Mouse (Mus musculus): ENCODE measurements around the gene Set. TPM values are rescaled to one million over a fixed set of nuclear protein-coding genes. Genes with fewer than 3 reads are reported as not detected.
A peak's percentile ranks its signal among the peaks of the same experiment; 100 is the strongest.

Gene Set
- 100 to 1,000 TPM; 171 to 197 TPM for total RNA-seq (2021)
- long read RNA-seq, experiment 1, transcript Set-202 (8 exons, 2,824 nt), result minor isoform, 6 of 119 reads
- long read RNA-seq, experiment 1, transcript Set-201 (8 exons, 2,834 nt), result major isoform, 95 of 119 reads
- long read RNA-seq, experiment 1, partial matches to known transcripts, result 3 of 119 reads
- long read RNA-seq, experiment 1, other reads (novel, unspliced or antisense), result 15 of 119 reads
- long read RNA-seq, experiment 2, transcript Set-201 (8 exons, 2,834 nt), result major isoform, 130 of 154 reads
- long read RNA-seq, experiment 2, partial matches to known transcripts, result 6 of 154 reads
- long read RNA-seq, experiment 2, other reads (novel, unspliced or antisense), result 12 of 154 reads

DNA sequence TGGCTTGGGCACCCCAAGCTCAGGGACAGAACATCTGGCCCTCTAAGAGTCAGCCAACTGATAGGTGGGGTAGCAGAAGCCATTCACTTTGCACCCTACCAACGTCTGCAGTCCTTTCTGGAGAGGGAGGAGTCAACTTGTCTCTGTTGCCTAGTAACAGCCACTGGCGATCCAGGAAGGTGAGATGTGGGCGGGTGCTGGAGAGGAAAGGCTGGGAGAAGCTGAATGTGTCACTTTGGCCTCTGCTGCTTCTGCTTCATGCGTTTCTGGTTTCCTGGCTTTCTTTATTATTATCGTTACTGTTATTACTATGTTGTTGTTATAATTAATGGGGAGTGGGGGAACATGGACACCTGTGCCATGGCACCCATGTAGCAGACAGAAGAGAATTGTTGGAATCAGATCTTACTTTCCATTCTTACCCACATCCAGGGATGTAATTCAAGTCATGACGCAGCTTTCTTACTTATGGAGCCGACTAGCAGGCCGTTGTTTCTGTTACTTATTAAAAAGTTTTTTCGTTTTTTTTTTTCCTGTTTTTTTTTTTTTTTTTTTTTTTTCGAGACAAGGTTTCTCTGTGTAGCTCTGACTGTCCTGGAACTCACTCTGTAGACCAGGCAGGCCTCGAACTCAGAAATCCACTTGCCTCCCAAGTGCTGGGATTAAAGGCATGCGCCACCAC is at the start of gene Set:
TSS of gene Set (plus strand) at position 156 of the 682 bp plus-strand sequence.
- no peak within 1 kb of the TSS for H3K27ac ChIP-seq
- DNase-seq (ENCODE audit: low spot score in 2 of 2), result no peak
- no peak for TF ChIP-seq CTCF (conservative IDR thresholded peaks at IDR 0.05)
- no peak within 1 kb of the TSS for H3K4me3 ChIP-seq

DNA sequence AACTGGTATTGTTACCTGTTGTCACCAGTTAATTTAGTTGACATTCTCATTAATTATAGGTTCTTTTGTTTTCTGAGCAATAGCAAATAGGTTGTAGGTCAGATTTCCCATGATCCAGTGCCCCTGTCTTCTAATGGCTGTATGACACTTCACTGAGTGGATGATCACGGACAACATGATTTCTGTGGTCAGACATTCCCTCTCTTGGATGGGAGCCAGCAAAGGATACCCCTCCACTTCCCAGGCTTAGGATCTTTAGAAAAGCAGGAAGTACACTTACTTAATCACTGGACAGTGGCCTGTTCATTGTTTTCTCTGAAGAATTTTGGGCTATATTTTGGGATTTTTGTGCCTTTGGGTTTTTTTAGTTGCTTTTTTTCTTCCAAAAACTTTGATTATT is 48.1 kb upstream of the Set start:
- 0 out of 2 replicates have a peak, but pooled peaks have one; percentile 10 for TF ChIP-seq CTCF (conservative IDR thresholded peaks at IDR 0.05)
- no peak for DNase-seq (ENCODE audit: low spot score in 2 of 2)
- Histone ChIP-seq H3K27ac (no peak overlapping the region), H3K4me3 (no peak overlapping the region)

DNA sequence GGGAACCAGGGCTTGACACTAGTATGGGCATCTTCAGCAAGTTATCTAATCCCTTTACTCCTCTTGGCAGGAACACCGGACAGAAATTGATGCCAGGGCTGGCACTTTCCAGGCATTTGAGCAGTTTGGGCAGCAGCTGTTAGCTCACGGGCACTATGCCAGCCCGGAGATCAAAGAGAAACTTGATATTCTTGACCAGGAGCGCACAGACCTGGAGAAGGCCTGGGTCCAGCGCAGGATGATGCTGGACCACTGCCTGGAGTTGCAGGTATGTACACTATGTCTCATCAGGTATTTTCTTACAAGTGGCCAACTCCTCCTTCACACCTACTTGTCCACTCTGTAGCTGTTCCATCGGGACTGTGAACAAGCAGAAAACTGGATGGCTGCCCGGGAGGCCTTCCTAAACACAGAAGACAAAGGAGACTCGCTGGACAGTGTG is 46.3 kb upstream of the Set start:
- no peak for TF ChIP-seq CTCF (conservative IDR thresholded peaks at IDR 0.05)
- no peak for DNase-seq (ENCODE audit: low spot score in 2 of 2)
- H3K27ac ChIP-seq, result peak overlapping the region; percentile 68; the same call in 1 of the 2 replicates

DNA sequence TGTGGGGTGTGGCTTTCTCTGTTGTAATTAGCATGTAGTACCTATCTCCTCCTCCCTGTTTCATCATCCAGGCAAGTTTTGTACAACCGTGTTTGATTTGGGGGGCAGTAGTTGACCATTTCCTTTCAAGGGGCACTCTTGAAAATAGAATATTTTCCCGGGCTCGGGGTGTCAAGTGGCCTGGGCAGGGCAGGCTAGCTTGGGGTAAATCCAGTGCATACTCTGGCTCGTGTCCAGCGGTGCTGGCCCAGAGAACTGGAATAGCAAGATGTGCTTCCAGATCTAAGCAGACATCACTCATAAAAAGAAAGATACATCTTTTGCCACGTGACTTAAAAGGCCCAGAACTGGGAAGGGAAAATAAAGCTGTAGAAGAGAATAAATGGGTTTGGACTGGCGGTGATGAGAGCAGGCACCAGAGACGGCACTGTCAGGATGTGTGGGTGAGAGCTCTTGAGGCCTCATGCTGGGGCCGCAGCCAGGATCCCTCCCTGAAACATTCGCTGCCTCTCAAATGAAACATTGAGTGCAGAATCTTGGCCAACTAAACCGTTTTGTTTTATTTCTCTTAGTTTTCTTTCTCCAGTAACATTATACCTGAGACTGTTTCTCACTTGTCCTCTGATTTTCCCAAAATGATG is 42.7 kb upstream of the Set start:
- DNase-seq (ENCODE audit: low spot score in 2 of 2), result peak in 1 of 2 experiments; percentile 37
- Histone ChIP-seq H3K4me3 (no peak overlapping the region), H3K27ac (peak overlapping the region; percentile 54; the same call in 1 of the 2 replicates)
- no peak for TF ChIP-seq CTCF (conservative IDR thresholded peaks at IDR 0.05)

More for the DNA sequence above, 46.3 kb upstream of the Set start:
- no peak overlapping the region for H3K4me3 ChIP-seq

DNA sequence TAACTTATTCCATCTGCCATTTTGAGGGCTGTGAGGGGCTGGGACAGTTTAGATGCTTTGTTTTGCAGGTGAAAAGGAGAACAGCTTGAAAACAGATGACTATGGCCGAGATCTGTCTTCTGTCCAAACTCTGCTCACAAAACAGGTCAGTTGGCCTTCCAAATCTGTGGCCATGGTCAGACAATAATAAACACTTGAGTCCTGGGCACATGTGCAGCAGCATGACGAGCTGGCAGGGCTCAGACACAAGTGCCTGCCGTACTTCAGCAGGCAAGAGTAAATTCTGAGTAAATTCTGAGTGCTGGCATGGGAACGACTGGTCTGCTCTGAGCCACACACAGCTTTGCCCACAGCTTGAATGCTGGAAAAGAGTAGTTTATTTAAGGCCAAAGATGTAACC is 31.7 kb upstream of the Set start:
- Histone ChIP-seq H3K4me3 (no peak overlapping the region), H3K27ac (0 out of 2 replicates have a peak overlapping the region, but pooled peaks have one; percentile 19)
- no peak for DNase-seq (ENCODE audit: low spot score in 2 of 2)
- TF ChIP-seq CTCF (conservative IDR thresholded peaks at IDR 0.05), result no peak

DNA sequence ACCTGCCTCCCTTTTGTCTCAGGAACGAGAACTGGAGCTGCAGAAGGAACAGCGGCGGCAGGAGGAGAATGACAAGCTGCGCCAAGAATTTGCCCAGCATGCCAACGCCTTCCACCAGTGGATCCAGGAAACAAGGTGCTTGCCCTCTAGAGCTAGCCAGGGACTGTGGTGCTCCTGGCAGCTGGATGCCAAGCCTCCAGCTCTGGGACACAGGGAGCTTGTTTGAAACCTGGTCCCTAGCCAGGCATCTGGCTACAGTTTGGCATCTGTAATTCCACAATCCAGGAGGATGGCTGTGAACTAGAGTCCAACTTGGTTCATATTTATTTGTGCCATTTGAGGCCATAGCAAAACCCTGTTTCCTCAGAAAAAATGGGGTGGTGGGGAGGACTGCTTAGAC is 30.2 kb upstream of the Set start:
- Histone ChIP-seq H3K27ac (peak overlapping the region; percentile 43; the same call in 1 of the 2 replicates), H3K4me3 (no peak overlapping the region)
- no peak for TF ChIP-seq CTCF (conservative IDR thresholded peaks at IDR 0.05)
- no peak for DNase-seq (ENCODE audit: low spot score in 2 of 2)

DNA sequence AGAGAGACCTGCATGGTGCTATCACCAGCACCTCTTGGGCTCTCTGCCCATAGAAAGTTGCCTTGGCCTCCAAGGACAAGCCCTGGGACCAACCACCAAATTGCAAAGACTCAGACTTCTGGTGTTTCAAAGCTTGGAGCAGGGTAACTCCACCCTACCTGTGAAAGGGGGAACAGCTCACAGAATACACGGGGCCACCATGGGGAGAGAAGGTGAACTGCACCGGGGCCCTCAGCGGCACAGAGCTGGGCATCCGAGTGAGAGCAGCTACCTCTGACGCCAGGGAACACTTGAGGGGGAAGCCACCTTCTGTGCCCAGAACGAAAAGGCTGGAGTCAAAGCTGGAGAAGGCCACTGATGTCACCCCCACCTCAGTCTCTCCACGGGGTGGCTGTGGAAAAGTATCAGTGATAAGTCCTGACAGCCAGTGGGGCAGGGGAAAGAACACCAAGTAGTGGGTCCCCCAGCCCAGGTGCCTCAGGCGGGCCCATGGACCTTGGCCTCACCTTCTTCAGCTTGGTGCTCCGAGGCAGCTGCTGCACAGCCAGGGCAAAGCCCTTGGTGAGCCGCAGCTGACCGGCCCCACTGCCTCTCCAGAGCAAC is 24.8 kb upstream of the Set start:
- no peak for DNase-seq (ENCODE audit: low spot score in 2 of 2)
- TF ChIP-seq CTCF (conservative IDR thresholded peaks at IDR 0.05), result peak; percentile 73
- H3K27ac ChIP-seq, result peak overlapping the region; percentile 64; the same call in 1 of the 2 replicates
- no peak overlapping the region for H3K4me3 ChIP-seq

DNA sequence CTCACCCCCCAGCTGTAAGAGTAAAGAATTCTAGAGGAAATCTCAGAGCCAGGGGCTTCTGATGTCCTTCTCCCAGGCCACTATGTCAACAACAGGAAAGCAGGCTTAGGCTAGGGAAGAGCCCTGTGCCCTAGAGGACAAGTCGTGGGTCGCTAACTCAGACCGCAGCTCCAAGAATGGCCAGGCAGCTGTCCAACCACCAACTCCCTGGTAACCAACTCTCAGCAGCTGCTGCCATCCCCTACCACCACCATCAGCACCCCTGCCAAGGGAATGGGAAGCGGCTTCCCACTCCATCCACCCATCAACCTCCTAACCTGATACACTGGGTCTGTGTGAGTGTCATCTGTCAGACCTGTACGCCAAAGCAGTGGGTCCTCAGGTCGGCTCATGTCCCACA is 24.2 kb upstream of the Set start:
- TF ChIP-seq CTCF (conservative IDR thresholded peaks at IDR 0.05), result no peak
- Histone ChIP-seq H3K4me3 (no peak overlapping the region), H3K27ac (peak overlapping the region; percentile 64; the same call in 1 of the 2 replicates)
- no peak for DNase-seq (ENCODE audit: low spot score in 2 of 2)

DNA sequence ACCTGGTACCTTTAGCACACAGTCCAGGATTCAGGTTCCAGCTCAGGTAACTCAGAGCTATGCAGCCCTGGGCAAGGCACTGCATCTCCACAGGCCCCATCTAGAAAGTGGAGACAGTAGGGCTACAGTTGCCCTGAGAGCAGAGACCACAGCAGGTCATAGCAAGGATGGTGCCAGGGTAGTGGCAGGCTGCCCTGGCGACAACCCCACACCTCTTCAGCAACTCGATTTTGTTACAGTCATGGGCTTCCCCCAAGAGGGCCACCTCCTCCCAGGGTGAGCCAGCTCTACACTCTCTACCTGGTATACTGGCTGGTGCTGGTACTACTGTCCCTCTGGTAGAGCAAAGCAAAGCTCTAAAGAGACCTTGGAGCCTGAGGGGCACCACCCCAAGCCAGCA is 19.4 kb upstream of the Set start:
- no peak for TF ChIP-seq CTCF (conservative IDR thresholded peaks at IDR 0.05)
- no peak overlapping the region for H3K4me3 ChIP-seq
- no peak for DNase-seq (ENCODE audit: low spot score in 2 of 2)
- no peak overlapping the region for H3K27ac ChIP-seq

DNA sequence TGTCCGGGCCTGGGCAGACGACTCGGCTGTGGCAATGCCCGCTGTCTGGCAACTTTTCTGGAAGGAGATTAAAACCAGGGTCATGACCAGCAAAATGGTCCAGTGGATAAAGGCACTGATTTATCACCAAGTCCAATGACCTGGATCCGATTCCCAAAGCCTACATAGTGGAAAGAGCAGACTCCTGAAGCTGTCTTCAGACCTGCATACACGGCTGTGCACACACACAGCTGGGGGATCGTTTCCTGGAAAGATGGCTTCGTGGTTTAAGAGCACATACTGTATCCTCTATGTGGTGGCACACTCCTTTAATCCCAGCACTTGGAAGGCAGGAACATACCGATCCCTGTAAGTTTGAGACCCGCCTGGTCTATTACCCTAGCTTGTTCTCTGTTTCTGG is 18.8 kb upstream of the Set start:
- H3K27ac ChIP-seq, result no peak overlapping the region
- no peak overlapping the region for H3K4me3 ChIP-seq
- no peak for DNase-seq (ENCODE audit: low spot score in 2 of 2)
- TF ChIP-seq CTCF (conservative IDR thresholded peaks at IDR 0.05), result no peak

DNA sequence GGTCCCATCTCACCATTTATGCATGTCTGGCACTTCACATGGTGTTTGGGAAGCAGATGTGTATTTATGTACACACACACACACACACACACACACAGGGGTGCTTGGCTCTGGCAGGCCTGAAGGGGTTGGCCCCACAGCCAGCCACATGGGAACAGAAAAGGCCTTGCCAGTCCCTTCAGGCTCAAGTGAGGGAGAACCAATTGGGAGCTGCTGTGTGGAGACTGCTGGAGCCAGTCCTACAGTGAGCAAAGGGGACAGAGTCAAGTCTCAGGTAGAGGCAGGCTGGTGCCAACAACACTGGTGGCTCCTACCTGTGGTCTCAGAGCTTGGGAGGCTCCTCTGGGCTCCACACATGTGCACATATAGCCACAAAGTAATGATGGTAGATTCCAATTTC is 17.5 kb upstream of the Set start:
- Histone ChIP-seq H3K4me3 (no peak overlapping the region), H3K27ac (no peak overlapping the region)
- no peak for TF ChIP-seq CTCF (conservative IDR thresholded peaks at IDR 0.05)
- DNase-seq (ENCODE audit: low spot score in 2 of 2), result no peak

DNA sequence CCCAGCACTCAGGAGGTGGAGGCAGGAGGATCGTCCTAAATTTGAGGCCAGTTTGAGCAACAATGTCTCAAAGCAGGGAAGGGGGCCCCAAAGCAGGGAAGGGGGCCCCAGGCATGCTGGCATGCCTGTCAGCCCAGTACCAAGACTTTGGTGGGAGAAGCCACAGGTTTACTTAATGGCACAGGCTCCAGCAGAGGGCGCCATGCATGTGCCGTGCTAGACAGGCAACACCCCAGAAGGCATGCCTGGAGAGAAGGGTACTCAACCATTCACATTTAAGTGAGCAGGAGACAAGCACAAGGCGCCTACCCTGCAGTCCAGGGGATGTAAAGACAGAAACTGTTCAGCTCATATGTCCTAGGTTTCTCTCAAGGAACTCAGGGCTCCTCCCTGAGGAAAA is 14.7 kb upstream of the Set start:
- H3K4me3 ChIP-seq, result no peak overlapping the region
- peak; percentile 64 to 79 for DNase-seq (ENCODE audit: low spot score in 2 of 2)
- TF ChIP-seq CTCF (conservative IDR thresholded peaks at IDR 0.05), result peak; percentile 88

DNA sequence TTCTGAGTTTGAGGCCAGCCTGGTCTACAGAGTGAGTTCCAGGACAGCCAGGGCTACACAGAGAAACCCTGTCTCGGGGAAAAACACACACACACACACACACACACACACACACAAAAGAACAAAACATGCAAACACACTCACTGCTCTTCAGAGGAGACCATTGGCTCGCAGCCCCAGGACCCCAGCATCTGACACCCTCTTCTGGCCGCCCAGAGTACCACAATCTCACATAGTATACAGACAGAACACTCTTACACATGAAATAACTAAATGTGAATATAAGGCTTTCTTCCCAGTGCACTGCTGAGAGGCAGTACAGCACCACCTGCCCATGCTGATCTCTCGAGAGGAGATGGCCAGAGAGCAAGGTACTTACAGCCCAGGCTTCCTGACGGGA is 12.6 kb upstream of the Set start:
- no peak for DNase-seq (ENCODE audit: low spot score in 2 of 2)
- Histone ChIP-seq H3K4me3 (no peak overlapping the region), H3K27ac (no peak overlapping the region)
- no peak for TF ChIP-seq CTCF (conservative IDR thresholded peaks at IDR 0.05)

More for the DNA sequence above, 14.7 kb upstream of the Set start:
- H3K27ac ChIP-seq, result no peak overlapping the region

Data from layer of hippocampus, adult 2 months (tissue).